Mouse (Mus musculus) CH12.LX (cell line): ENCODE results near the gene 9330182O14Rik. TPM values are rescaled to one million over a fixed set of nuclear protein-coding genes. Genes with fewer than 3 reads are reported as not detected.

Source experiments
- DNase-seq: peaks from one replicate; pipeline ENCODE4 v3.0.0-alpha.2; 2013; ENCODE audit errors: extremely low read depth
- H3K27ac ChIP-seq: 2 replicates; pipeline ENCODE4 v1.5.1; 2012; ENCODE audit warnings: low read depth, mild to moderate bottlenecking, control low read depth, moderate library complexity; ENCODE audit not compliant: insufficient read depth
- H3K27me3 ChIP-seq: replicated peaks from 2 replicates; pipeline ENCODE3; 2012; ENCODE audit warnings: inconsistent platforms
- H3K36me3 ChIP-seq, 2 experiments: replicated peaks in 1 of 2; 2 replicates each; pipeline versions ENCODE3 to v1.6.1; 2012; ENCODE audit warnings: inconsistent platforms in 1 of 2, low read length in 1 of 2, mild to moderate bottlenecking in 1 of 2, mixed read lengths in 1 of 2, moderate library complexity in 1 of 2; ENCODE audit not compliant: control insufficient read depth in 1 of 2, insufficient read depth in 1 of 2
- H3K4me1 ChIP-seq, 2 experiments: 2 replicates each; pipeline ENCODE4 v1.6.1; 2012; ENCODE audit warnings: inconsistent platforms in 1 of 2, moderate library complexity in 1 of 2; ENCODE audit not compliant: insufficient read depth in 2 of 2, control insufficient read depth in 1 of 2
- H3K4me2 ChIP-seq: 2 replicates; pipeline ENCODE4 v1.6.1; 2012; ENCODE audit warnings: low read depth, mild to moderate bottlenecking, control low read depth; ENCODE audit not compliant: poor library complexity, insufficient read depth, severe bottlenecking
- H3K4me3 ChIP-seq, 3 experiments: fragments of 150-350 bp in 1 of 3; sonication (generic) in 1 of 3; replicated peaks in 1 of 3; 2 replicates each; pipeline versions ENCODE3 to v1.5.1; 2011 to 2012; ENCODE audit warnings: low read depth in 2 of 3, low read length in 2 of 3, mild to moderate bottlenecking in 2 of 3, moderate library complexity in 2 of 3, control low read depth in 1 of 3, improper control_type of control experiment in 1 of 3, inconsistent platforms in 1 of 3, mixed read lengths in 1 of 3; ENCODE audit not compliant: poor library complexity in 1 of 3
- H3K79me2 ChIP-seq: replicated peaks from 2 replicates; pipeline ENCODE4 v1.6.1; 2012; ENCODE audit warnings: mild to moderate bottlenecking, moderate library complexity; ENCODE audit not compliant: control insufficient read depth, poor library complexity, insufficient read depth, severe bottlenecking; ENCODE audit errors: extremely low read depth
- H3K9ac ChIP-seq: 2 replicates; pipeline ENCODE4 v1.6.1; 2012; ENCODE audit warnings: low read depth, mild to moderate bottlenecking, control low read depth, moderate library complexity; ENCODE audit not compliant: insufficient read depth
- H3K9me3 ChIP-seq: replicated peaks from 2 replicates; pipeline ENCODE3; 2012; ENCODE audit warnings: low read length, inconsistent platforms, mixed read lengths
- BHLHE40 ChIP-seq: IDR thresholded peaks from 2 replicates; pipeline ENCODE4 v1.6.1; 2011; ENCODE audit warnings: mild to moderate bottlenecking, low read depth, low read length, improper control_type of control experiment
- ELF1 ChIP-seq: IDR thresholded peaks from 2 replicates; pipeline ENCODE4 v1.6.1; 2014; ENCODE audit warnings: low read depth, mild to moderate bottlenecking, inconsistent platforms, low read length, improper control_type of control experiment
- MAX ChIP-seq: IDR thresholded peaks from 2 replicates; pipeline ENCODE4 v1.6.1; 2011; ENCODE audit warnings: low read length, improper control_type of control experiment
- MEF2A ChIP-seq: IDR thresholded peaks from 2 replicates; pipeline ENCODE4 v1.6.1; 2014; ENCODE audit warnings: low read depth, mild to moderate bottlenecking, inconsistent platforms, low read length, improper control_type of control experiment, borderline replicate concordance
- MXI1 ChIP-seq: IDR thresholded peaks from 2 replicates; pipeline ENCODE4 v1.6.1; 2011; ENCODE audit warnings: mild to moderate bottlenecking, low read depth, low read length, improper control_type of control experiment
- MYC ChIP-seq: IDR thresholded peaks from 2 replicates; pipeline ENCODE4 v1.6.1; 2011; ENCODE audit warnings: low read depth, mild to moderate bottlenecking, improper control_type of control experiment, low read length
- PAX5 ChIP-seq: IDR thresholded peaks from 2 replicates; pipeline ENCODE4 v1.6.1; 2012; ENCODE audit warnings: low read length, inconsistent platforms, mixed read lengths
- POLR2A ChIP-seq: IDR thresholded peaks from 2 replicates; pipeline ENCODE4 v1.6.1; 2011; ENCODE audit warnings: low read depth, mild to moderate bottlenecking, improper control_type of control experiment, low read length
- SIN3A ChIP-seq: IDR thresholded peaks from 2 replicates; pipeline ENCODE4 v1.6.1; 2012; ENCODE audit warnings: low read length, improper control_type of control experiment, inconsistent platforms
- SMC3 ChIP-seq: IDR thresholded peaks from 2 replicates; pipeline ENCODE4 v1.6.1; 2011; ENCODE audit warnings: low read depth, low read length, improper control_type of control experiment
- TBP ChIP-seq: conservative IDR thresholded peaks from 2 replicates; pipeline ENCODE4 v1.6.1; 2011; ENCODE audit warnings: low read depth, low read length, improper control_type of control experiment
- ZC3H11A ChIP-seq: IDR thresholded peaks from 2 replicates; pipeline ENCODE4 v1.6.1; 2012; ENCODE audit warnings: low read depth, mild to moderate bottlenecking, inconsistent platforms, low read length, improper control_type of control experiment
- ZMIZ1 ChIP-seq: IDR thresholded peaks from 2 replicates; pipeline ENCODE4 v1.6.1; 2012; ENCODE audit warnings: low read depth, mild to moderate bottlenecking, inconsistent platforms, low read length, improper control_type of control experiment
- dilution Hi-C: fragments of 300-500 bp; cut with MboI; formaldehyde crosslinking; loops from 2 replicates; pipeline ENCODE4 v1.14.3; 2020; ENCODE audit warnings: low sequenced_read_pairs; ENCODE audit not compliant: extremely low pct_unique_long_range_greater_than_20kb, extremely low pct_ligation_motif_present
- in situ Hi-C: fragments of 300-500 bp; cut with MboI; formaldehyde crosslinking; loops from 3 replicates; pipeline ENCODE4 v1.14.3; 2019; ENCODE audit warnings: low sequenced_read_pairs, low pct_ligation_motif_present, low pct_unique_long_range_greater_than_20kb, mixed read lengths
- polyA plus RNA-seq: library from polyadenylated mRNA; unstranded; fragments of >175 nt; gene quantifications from 2 replicates; pipeline ENCODE4 v1.2.1, GENCODE M21; 2012; ENCODE audit warnings: low read depth; ENCODE audit not compliant: insufficient read length
- total RNA-seq, 2 experiments: library from RNA; depleted of rRNA; stranded (reverse); fragments of 300-350 nt in 1 of 2; fragments of >200 nt in 1 of 2; gene quantifications; 2 replicates each; pipeline ENCODE4 v1.2.3; 2012 to 2014

9330182O14Rik gene
- total and polyA plus RNA-seq, 3 experiments, result not detected

- H3K79me2 ChIP-seq, result no peaks in the 10 kb centered on the region
- no peak overlapping the region for H3K27ac ChIP-seq
- no peak for DNase-seq
- no peak for TF ChIP-seq MYC
- no peak for TF ChIP-seq BHLHE40
- no peak for TF ChIP-seq POLR2A
- no peak for TF ChIP-seq TBP
- no peak for TF ChIP-seq SIN3A
- no peak for TF ChIP-seq SMC3
- no peak for TF ChIP-seq PAX5
- no peak for TF ChIP-seq MAX
- H3K27me3 ChIP-seq, result no peaks in the 10 kb centered on the region
- no peaks in the 10 kb centered on the region for H3K36me3 ChIP-seq
- peaks cover 70% of the 10 kb centered on the region for H3K9me3 ChIP-seq
- no peak overlapping the region for H3K4me3 ChIP-seq
- in situ Hi-C loops, result no loop called here
- no peak overlapping the region for H3K9ac ChIP-seq
- H3K4me2 ChIP-seq, result no peak overlapping the region
- dilution Hi-C loops, result no loop called here
- H3K4me1 ChIP-seq, result no peaks in the 10 kb centered on the region
Measured at GRCm38 (mm10) chr15:40114600-40115271, 19.4 kb upstream of the 9330182O14Rik start.

DNA sequence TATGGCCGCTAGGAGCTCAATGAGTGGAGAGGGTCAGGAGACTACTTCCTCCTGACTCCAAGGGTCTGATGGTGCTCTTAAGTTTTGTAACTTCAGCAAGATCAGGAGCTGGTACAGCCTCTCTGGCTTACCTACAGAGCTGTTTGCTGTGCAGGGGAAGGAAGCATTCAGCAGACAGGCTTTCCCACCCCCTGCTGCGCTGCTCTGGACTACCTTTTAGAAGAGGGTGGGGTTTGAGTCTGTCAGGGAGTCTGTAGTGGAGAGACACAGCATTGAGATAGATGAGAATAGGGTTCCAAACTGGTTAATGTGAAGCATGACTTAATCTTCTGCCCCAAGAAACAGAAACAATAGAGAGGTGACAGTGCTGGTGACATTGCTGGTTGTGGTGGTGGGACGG is 17.8 kb upstream of the 9330182O14Rik start:
- no peak overlapping the region for H3K4me2 ChIP-seq
- no peaks in the 10 kb centered on the region for H3K27me3 ChIP-seq
- no peaks in the 10 kb centered on the region for H3K79me2 ChIP-seq
- TF ChIP-seq TBP (no peak), MXI1 (no peak)
- TF ChIP-seq, all 38 proteins: peak for 0
- H3K36me3 ChIP-seq, result no peaks in the 10 kb centered on the region
- no peaks in the 10 kb centered on the region for H3K4me1 ChIP-seq
- no peak overlapping the region for H3K27ac ChIP-seq
- peaks cover 81% of the 10 kb centered on the region for H3K9me3 ChIP-seq
- in situ Hi-C loops (no loop called here), dilution Hi-C loops (no loop called here)
- no peak overlapping the region for H3K9ac ChIP-seq
- H3K4me3 ChIP-seq, result no peak overlapping the region
- no peak for DNase-seq

- Histone ChIP-seq H3K79me2 (no peaks in the 10 kb centered on the region; the same call in 1 of the 2 replicates), H3K27ac (no peak overlapping the region), H3K36me3 (no peaks in the 10 kb centered on the region), H3K9ac (no peak overlapping the region), H3K27me3 (no peaks in the 10 kb centered on the region), H3K4me3 (no peak overlapping the region), H3K4me1 (no peaks in the 10 kb centered on the region), H3K9me3 (peaks cover 91% of the 10 kb centered on the region), H3K4me2 (no peak overlapping the region)
- in situ Hi-C loops (no loop called here), dilution Hi-C loops (no loop called here)
- TF ChIP-seq ZC3H11A, result no peak
- no peak for TF ChIP-seq ELF1
- TF ChIP-seq ZMIZ1, result no peak
- TF ChIP-seq POLR2A, result no peak
- TF ChIP-seq MEF2A, result no peak
- no peak for DNase-seq
Measured at GRCm38 (mm10) chr15:40124211-40124953, 9.8 kb upstream of the 9330182O14Rik start.
